Mouse (Mus musculus) myocyte (in vitro differentiated cells): ENCODE measurements around the gene Ccdc36.

Experiments
- E2F4 ChIP-seq: IDR thresholded peaks from one replicate; pipeline ENCODE4 v1.6.1; 2011; ENCODE audit warnings: mild to moderate bottlenecking, control low read depth, moderate library complexity; ENCODE audit not compliant: insufficient read depth
- MYOD1 ChIP-seq, 3 experiments: IDR thresholded peaks; one replicate each; pipeline ENCODE4 v1.6.1; 2011; ENCODE audit warnings: control low read depth in 2 of 3, low read depth in 2 of 3, mild to moderate bottlenecking in 2 of 3, moderate library complexity in 1 of 3; ENCODE audit not compliant: insufficient read length in 2 of 3, control insufficient read depth in 1 of 3
- POLR2A ChIP-seq: IDR thresholded peaks from one replicate; pipeline ENCODE4 v1.6.1; 2011; ENCODE audit warnings: low read depth, mild to moderate bottlenecking, control low read depth, moderate library complexity; ENCODE audit not compliant: insufficient read length
- TCF3 ChIP-seq: IDR thresholded peaks from one replicate; pipeline ENCODE4 v1.6.1; 2011; ENCODE audit warnings: low read depth, control low read depth; ENCODE audit not compliant: insufficient read length

DNA sequence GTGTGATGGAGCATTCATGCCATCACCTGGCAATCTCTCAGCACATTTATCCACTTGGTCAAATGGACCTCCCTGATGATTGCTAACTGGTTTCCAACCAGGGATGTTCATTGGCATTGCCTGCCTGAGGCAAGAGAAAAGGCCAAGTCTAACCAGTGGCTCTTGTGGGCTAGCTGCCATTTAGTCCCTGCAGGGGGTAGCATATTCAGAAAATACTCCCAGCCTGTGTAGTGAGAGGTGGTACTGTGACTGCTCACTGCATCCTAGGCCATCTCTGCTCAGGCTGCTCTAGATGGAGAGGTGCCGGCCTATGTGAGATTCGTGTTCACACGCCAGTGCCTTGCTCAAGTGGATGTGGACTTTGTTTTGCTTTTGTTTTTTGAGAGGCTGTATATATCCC, 30.0 kb downstream of the Ccdc36 start:
- TF ChIP-seq POLR2A (no peak), E2F4 (no peak), MYOD1 (IDR thresholded peaks at IDR 0.05; ENCODE audit: control insufficient read depth in 1 of 3, insufficient read length in 2 of 3, low read depth in 2 of 3) (no peak), TCF3 (no peak)
